Mouse (Mus musculus) forebrain, embryonic 14.5 days (tissue): ENCODE data around the gene Gm20814. TPM values are rescaled to one million over a fixed set of nuclear protein-coding genes. Genes with fewer than 3 reads are reported as not detected.
"Not testable (repeated sequence)": the region's sequence is repeated elsewhere in the genome, so short reads cannot be mapped to it uniquely, and the experiment has no call there.

Source experiments
- ATAC-seq: fragments of 200-750 bp; cut with Nextera tagmentation; 2 replicates; pipeline ENCODE4 v1.8.0; 2017; ENCODE audit warnings: mild to moderate bottlenecking, moderate library complexity
- DNase-seq: peaks from one replicate; pipeline ENCODE4 v3.0.0-alpha.2; 2015; ENCODE audit warnings: low spot score
- H3K27ac ChIP-seq: fragments of 300-500 bp; sonication (generic); 2 replicates; pipeline ENCODE4 v1.5.1; 2014; ENCODE audit warnings: low read depth, mild to moderate bottlenecking, control low read depth, low read length, moderate library complexity
- H3K27me3 ChIP-seq: fragments of 300-500 bp; sonication (generic); replicated peaks from 2 replicates; pipeline ENCODE4 v1.6.1; 2014; ENCODE audit warnings: low read length, control low read depth, mixed read lengths; ENCODE audit not compliant: control insufficient read depth, insufficient read depth
- H3K36me3 ChIP-seq: fragments of 300-500 bp; sonication (generic); 2 replicates; pipeline ENCODE4 v1.6.1; 2014; ENCODE audit warnings: low read length, control low read depth; ENCODE audit not compliant: control insufficient read depth, insufficient read depth
- H3K4me1 ChIP-seq: fragments of 300-500 bp; sonication (generic); 2 replicates; pipeline ENCODE4 v1.6.1; 2014; ENCODE audit warnings: antibody characterized with exemption, low read length, control low read depth; ENCODE audit not compliant: control insufficient read depth, insufficient read depth
- H3K4me2 ChIP-seq: fragments of 300-500 bp; sonication (generic); 2 replicates; pipeline ENCODE4 v1.6.1; 2014; ENCODE audit warnings: mild to moderate bottlenecking, control low read depth, low read length
- H3K4me3 ChIP-seq: fragments of 300-500 bp; sonication (generic); 2 replicates; pipeline ENCODE4 v1.5.1; 2014; ENCODE audit warnings: low read depth, low read length, control low read depth
- H3K9ac ChIP-seq: fragments of 300-500 bp; sonication (generic); 2 replicates; pipeline ENCODE4 v1.6.1; 2014; ENCODE audit warnings: mild to moderate bottlenecking, low read length, control low read depth, moderate library complexity
- H3K9me3 ChIP-seq: fragments of 300-500 bp; sonication (generic); replicated peaks from 2 replicates; pipeline ENCODE4 v1.6.1; 2016; ENCODE audit warnings: low read length, control low read depth, mixed read lengths; ENCODE audit not compliant: control insufficient read depth
- WGBS: fragments of 180-500 bp; shearing (Covaris S2); extraction: QIAGEN DNeasy Blood & Tissue Kit; methylation state at CpG from one replicate; pipeline ENCODE4 v1.1.7; 2014; 5-methylcytosine and 5-hydroxymethylcytosine counted together
- polyA plus RNA-seq: library from polyadenylated mRNA; unstranded; fragments of >200 nt; fragmentation: Nextera tagmentation; extraction: Ambion mirVana; gene quantifications from 2 replicates; pipeline ENCODE4 v1.2.1, GENCODE M21; 2014

Gm20814 gene
- polyA plus RNA-seq: not detected in 2 replicates

GRCm38 (mm10) chrY:75195556-75195955, at the start of gene Gm20814:
Gene Gm20814, plus strand, starts transcription at chrY:75195856.
- ATAC-seq, H3K9ac ChIP-seq, H3K4me1 ChIP-seq, H3K36me3 ChIP-seq, H3K9me3 ChIP-seq, H3K4me3 ChIP-seq, H3K27ac ChIP-seq, H3K27me3 ChIP-seq, DNase-seq, H3K4me2 ChIP-seq: not testable (repeated sequence)
- no CpG with 5 or more reads among the region's 6 CpGs for WGBS
